Mouse (Mus musculus) CH12F3 (cell line): ENCODE measurements around the gene Defa30.
"Not testable (repeated sequence)": the region's sequence is repeated elsewhere in the genome, so short reads cannot be mapped to it uniquely, and the experiment has no call there.

Source experiments
- in situ Hi-C: fragments of 300-500 bp; cut with MboI; formaldehyde crosslinking; loops from 2 replicates; pipeline ENCODE4 v1.14.3; 2020; ENCODE audit warnings: low sequenced_read_pairs

Defa30 gene

DNA sequence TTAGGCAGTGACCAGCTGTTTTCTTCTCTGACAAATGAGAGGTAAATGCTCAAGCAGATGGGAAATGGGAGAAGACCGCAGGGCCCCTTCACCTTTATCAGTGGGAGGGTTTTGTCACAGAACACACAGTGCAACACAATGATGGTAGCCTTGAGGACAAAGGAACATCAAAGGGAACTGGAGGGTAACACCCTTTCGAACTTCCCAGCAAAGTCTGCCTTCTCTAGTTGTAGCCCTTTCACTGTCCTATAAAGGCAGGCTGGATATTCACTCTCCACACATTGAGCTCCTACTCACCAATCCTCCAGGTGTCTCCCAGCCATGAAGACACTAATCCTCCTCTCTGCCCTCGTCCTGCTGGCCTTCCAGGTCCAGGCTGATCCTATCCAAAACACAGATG lies at the start of gene Defa30:
TSS of gene Defa30 (plus strand) at position 301 of the 400 bp plus-strand sequence.
- in situ Hi-C loops = not testable (repeated sequence)

DNA sequence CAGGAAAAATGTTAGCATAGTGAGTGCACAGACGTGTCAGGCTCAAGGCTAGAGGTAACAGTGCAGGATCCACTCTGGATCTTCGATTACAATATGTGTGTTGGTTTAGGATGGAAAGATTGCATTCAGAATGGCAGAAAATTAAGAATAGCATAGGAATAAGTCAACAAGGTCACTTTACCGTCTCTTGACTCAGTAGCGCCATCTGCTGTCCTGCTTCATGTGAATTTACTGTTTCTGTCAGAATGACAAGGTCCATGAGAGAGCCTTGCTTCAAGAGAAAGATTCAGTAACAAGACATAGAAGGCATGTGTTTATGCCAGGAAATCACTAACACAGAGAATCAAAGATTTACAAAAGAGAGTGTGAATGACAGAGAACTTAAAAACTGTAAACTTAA lies 41.3 kb upstream of the Defa30 start:
- in situ Hi-C loops = no loop called here

DNA sequence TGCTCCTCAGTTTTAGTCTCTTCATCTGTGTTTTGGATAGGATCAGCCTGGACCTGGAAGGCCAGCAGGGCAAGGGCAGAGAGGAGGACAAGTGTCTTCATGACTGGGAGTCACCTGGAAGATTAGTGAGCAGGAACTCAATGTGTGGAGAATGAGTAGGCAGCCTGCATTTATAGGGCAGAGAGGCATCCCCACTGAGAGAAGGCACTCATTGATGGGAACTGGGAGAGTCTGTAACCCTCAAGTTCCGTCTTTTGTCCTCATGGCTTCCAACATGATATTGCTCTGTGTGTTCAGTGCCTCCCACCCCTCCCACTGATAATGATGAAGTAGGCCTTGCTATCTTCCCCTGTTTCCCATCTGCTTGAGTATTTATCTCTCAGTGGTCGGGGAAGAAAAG lies 38.5 kb upstream of the Defa30 start, which contains the start of gene Gm14851:
TSS of gene Gm14851 (minus strand) at position 101 of the 400 bp plus-strand sequence.
- in situ Hi-C loops = not testable (repeated sequence)

DNA sequence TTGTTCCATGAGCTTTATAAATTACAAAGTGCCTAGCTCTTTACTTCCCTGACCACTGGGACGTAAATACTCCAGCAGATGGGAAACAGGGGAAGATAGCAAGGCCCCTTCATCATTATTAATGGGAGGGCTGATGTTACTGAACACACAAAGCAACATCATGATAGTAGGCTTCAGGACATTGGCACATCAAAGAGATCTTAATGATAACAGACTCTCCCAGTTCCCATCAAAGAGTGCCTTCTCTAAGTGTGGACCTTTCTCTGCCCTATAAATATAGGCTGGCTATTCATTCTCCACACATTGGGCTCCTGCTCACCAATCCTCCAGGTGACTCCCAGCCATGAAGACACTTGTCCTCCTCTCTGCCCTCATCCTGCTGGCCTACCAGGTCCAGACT lies 27.5 kb downstream of the Defa30 start, which contains the start of gene Defa22:
TSS of gene Defa22 (plus strand) at position 301 of the 400 bp plus-strand sequence.
- in situ Hi-C loops = not testable (repeated sequence)
